Mouse (Mus musculus): ENCODE results near the gene Jagn1. TPM values are rescaled to one million over a fixed set of nuclear protein-coding genes. Genes with fewer than 3 reads are reported as not detected.
A peak's percentile ranks its signal among the peaks of the same experiment; 100 is the strongest.

The Jagn1 gene
- polyA plus RNA-seq, 1 experiment from 2014 or later = 57.4 TPM

GRCm38 (mm10) chr6:113477353-113477752, 35.0 kb downstream of the Jagn1 start:
- Histone ChIP-seq H3K27ac (no peak overlapping the region), H3K4me3 (no peak overlapping the region), H3K27me3 (peaks cover 13% of the 10 kb centered on the region; the same call in 1 of the 2 replicates), H3K36me3 (no peaks in the 10 kb centered on the region), H3K9me3 (replicated peaks) (no peaks in the 10 kb centered on the region), H3K4me2 (no peak overlapping the region), H3K9ac (no peak overlapping the region), H3K4me1 (replicated peaks) (peaks cover 25% of the 10 kb centered on the region)
- 41% methylated on average over 7 of the region's 7 CpGs for WGBS
- no peak for ATAC-seq (replicated peaks; ENCODE audit: insufficient number of reproducible peaks, insufficient read depth, low FRiP score, low read depth)

DNA sequence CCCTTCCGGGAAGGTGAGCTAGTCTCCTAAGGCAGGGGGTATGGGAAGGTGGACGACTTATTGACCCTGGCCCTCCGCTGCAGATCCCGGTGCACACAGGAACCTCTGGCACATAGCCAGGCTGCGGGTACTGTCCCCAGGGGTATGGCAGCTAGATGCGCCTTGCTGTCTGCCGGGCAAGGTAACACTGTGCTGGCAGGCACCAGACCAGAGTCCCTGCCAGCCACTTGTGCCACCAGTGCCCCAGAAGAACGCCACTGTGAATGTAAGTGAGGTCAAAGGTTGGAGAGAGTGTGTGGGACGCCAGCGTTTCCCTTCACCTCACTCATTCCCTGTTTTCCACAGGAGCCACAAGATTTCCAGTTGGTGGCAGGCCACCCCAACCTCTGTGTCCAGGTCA, 36.5 kb downstream of the Jagn1 start:
- no peak for ATAC-seq (replicated peaks; ENCODE audit: insufficient number of reproducible peaks, insufficient read depth, low FRiP score, low read depth)
- WGBS = 77% methylated on average over 10 of the region's 10 CpGs
- H3K9ac ChIP-seq = no peak overlapping the region
- H3K4me2 ChIP-seq = no peak overlapping the region
- peaks cover 33% of the 10 kb centered on the region for H3K4me1 ChIP-seq (replicated peaks)
- no peak overlapping the region for H3K27ac ChIP-seq
- H3K9me3 ChIP-seq (replicated peaks) = no peaks in the 10 kb centered on the region
- H3K36me3 ChIP-seq = no peaks in the 10 kb centered on the region
- peaks cover 13% of the 10 kb centered on the region; the same call in 1 of the 2 replicates for H3K27me3 ChIP-seq
- no peak overlapping the region for H3K4me3 ChIP-seq

GRCm38 (mm10) chr6:113480555-113481373, 38.4 kb downstream of the Jagn1 start:
- H3K4me3 ChIP-seq = no peak overlapping the region
- no peaks in the 10 kb centered on the region for H3K9me3 ChIP-seq (replicated peaks)
- peak overlapping the region; percentile 78; the same call in 1 of the 2 replicates for H3K4me2 ChIP-seq
- no peaks in the 10 kb centered on the region for H3K36me3 ChIP-seq
- H3K27ac ChIP-seq = peak overlapping the region; percentile 61
- peaks cover 42% of the 10 kb centered on the region for H3K4me1 ChIP-seq (replicated peaks)
- no peak; the same call in 1 of the 2 replicates for ATAC-seq (replicated peaks; ENCODE audit: insufficient number of reproducible peaks, insufficient read depth, low FRiP score, low read depth)
- peaks cover 13% of the 10 kb centered on the region; the same call in 1 of the 2 replicates for H3K27me3 ChIP-seq
- 46% methylated on average over 18 of the region's 18 CpGs for WGBS
- H3K9ac ChIP-seq = no peak overlapping the region

DNA sequence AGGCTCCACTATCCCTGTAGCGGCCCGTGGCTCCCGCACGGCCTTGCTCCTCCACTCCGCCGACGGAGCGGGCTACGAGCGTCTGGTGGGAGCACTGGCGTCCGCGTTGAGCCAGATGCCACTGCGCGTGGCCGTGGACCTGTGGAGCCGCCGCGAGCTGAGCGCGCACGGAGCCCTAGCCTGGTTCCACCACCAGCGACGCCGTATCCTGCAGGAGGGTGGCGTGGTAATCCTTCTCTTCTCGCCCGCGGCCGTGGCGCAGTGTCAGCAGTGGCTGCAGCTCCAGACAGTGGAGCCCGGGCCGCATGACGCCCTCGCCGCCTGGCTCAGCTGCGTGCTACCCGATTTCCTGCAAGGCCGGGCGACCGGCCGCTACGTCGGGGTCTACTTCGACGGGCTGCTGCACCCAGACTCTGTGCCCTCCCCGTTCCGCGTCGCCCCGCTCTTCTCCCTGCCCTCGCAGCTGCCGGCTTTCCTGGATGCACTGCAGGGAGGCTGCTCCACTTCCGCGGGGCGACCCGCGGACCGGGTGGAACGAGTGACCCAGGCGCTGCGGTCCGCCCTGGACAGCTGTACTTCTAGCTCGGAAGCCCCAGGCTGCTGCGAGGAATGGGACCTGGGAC, 40.2 kb downstream of the Jagn1 start:
- peak; percentile 21 for ATAC-seq (replicated peaks; ENCODE audit: insufficient number of reproducible peaks, insufficient read depth, low FRiP score, low read depth)
- H3K4me2 ChIP-seq = peak overlapping the region; percentile 78
- 2% methylated on average over 64 of the region's 65 CpGs for WGBS
- H3K9ac ChIP-seq = peak overlapping the region; percentile 62
- peak overlapping the region; percentile 87 for H3K27ac ChIP-seq
- H3K4me3 ChIP-seq = peak overlapping the region; percentile 58
- peaks cover 45% of the 10 kb centered on the region for H3K4me1 ChIP-seq (replicated peaks)
- H3K9me3 ChIP-seq (replicated peaks) = no peaks in the 10 kb centered on the region
- H3K27me3 ChIP-seq = peaks cover 13% of the 10 kb centered on the region; the same call in 1 of the 2 replicates
- H3K36me3 ChIP-seq = no peaks in the 10 kb centered on the region

DNA sequence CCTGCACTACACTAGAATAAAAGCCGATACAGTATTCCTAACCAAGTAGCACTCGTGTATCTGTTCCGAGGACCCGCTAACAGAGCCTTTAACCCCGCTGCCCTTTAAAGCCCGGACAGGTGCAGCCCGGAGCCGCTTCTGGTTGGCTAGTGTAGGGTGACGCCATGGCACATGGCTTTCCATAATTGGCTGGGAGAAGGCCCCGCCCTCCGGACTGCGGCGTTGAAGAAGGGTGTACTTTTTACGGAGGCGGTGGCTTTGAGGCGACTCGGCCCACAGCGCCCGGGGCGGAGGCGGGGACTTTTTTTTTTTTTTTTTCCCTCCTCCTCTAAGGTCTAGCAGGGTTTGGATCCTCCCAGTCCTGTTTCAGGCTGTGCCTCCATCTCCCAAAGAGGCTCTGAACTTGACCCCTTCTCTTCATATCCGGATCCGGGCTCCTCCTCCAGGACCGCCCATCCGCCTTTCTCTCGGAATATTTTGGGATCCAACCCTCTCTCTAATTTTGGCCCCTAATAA, 40.8 kb downstream of the Jagn1 start, which contains the start of gene Creld1:
Creld1 (plus strand) TSS at position 198 of the 516 bp plus-strand sequence.
- Histone ChIP-seq H3K4me1 (replicated peaks) (peaks cover 45% of the 10 kb centered on the region), H3K27ac (peak within 1 kb of the TSS; percentile 87), H3K9me3 (replicated peaks) (no peaks in the 10 kb centered on the region), H3K9ac (peak within 1 kb of the TSS; percentile 70), H3K27me3 (peaks cover 13% of the 10 kb centered on the region; the same call in 1 of the 2 replicates), H3K4me3 (peak within 1 kb of the TSS; percentile 58), H3K36me3 (0 out of 2 replicates have a peak, but pooled peaks cover 2% of the 10 kb centered on the region), H3K4me2 (peak within 1 kb of the TSS; percentile 78)
- under 1% methylated on average over 26 of the region's 26 CpGs for WGBS
- peak; percentile 95 for ATAC-seq (replicated peaks; ENCODE audit: insufficient number of reproducible peaks, insufficient read depth, low FRiP score, low read depth)

DNA sequence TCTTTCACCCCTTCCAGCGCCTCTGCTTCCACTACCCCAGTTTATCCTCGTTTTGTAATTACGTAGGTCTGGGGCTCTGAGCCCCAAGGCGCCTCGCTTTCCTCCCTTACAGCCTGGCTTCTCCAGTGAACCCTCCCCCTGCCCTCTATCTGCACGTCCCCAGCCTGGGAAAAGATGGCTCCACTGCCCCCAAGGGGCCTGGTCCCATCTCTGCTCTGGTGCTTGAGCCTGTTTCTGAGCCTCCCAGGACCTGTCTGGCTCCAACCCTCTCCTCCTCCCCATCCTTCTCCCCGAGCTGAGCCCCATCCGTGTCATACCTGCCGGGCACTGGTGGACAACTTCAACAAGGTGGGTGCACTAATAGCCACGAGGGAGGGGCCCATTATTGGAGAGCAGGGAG, 41.4 kb downstream of the Jagn1 start:
- H3K36me3 ChIP-seq = peaks cover 8% of the 10 kb centered on the region; the same call in 1 of the 2 replicates
- H3K4me3 ChIP-seq = peak overlapping the region; percentile 58
- H3K4me1 ChIP-seq (replicated peaks) = peaks cover 45% of the 10 kb centered on the region
- WGBS = 8% methylated on average over 10 of the region's 10 CpGs
- H3K9ac ChIP-seq = peak overlapping the region; percentile 70
- H3K27ac ChIP-seq = peak overlapping the region; percentile 87
- no peaks in the 10 kb centered on the region for H3K9me3 ChIP-seq (replicated peaks)
- ATAC-seq (replicated peaks; ENCODE audit: insufficient number of reproducible peaks, insufficient read depth, low FRiP score, low read depth) = 0 out of 2 replicates have a peak, but pooled peaks have one; percentile 7
- peak overlapping the region; percentile 78 for H3K4me2 ChIP-seq
- H3K27me3 ChIP-seq = peaks cover 13% of the 10 kb centered on the region; the same call in 1 of the 2 replicates

DNA sequence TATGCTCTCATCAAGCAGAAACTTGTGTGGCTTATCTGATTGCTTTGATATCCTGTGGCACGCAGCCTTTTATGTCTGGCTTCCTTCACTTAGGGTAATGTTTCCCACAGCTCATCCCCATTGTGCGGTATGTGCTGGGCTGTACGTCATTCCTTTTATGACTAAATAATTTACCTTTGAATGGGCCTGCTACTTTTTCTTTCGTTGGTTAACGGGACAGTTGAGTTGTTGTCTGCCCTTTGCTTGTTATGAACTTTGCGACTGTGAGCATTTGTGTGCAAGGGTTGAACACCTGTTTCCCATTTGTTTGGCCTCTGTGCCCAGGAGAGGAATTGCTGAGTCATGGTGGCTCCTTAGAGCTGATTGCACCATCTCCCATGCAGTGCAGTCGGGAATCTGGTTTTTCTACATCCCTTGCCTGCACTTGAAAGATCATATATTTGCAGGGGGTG, 44.8 kb downstream of the Jagn1 start:
- Histone ChIP-seq H3K4me1 (replicated peaks) (peaks cover 23% of the 10 kb centered on the region), H3K27ac (no peak overlapping the region), H3K4me3 (no peak overlapping the region), H3K9ac (no peak overlapping the region), H3K4me2 (no peak overlapping the region), H3K36me3 (peaks cover 29% of the 10 kb centered on the region; the same call in 1 of the 2 replicates), H3K9me3 (replicated peaks) (no peaks in the 10 kb centered on the region), H3K27me3 (peaks cover under 1% of the 10 kb centered on the region; the same call in 1 of the 2 replicates)
- WGBS = 61% methylated on average over 7 of the region's 7 CpGs
- no peak for ATAC-seq (replicated peaks; ENCODE audit: insufficient number of reproducible peaks, insufficient read depth, low FRiP score, low read depth)

GRCm38 (mm10) chr6:113489410-113489809, 47.0 kb downstream of the Jagn1 start:
- Histone ChIP-seq H3K4me2 (no peak overlapping the region), H3K9me3 (replicated peaks) (no peaks in the 10 kb centered on the region), H3K4me1 (replicated peaks) (peaks cover 11% of the 10 kb centered on the region), H3K9ac (no peak overlapping the region), H3K4me3 (no peak overlapping the region), H3K27me3 (no peaks in the 10 kb centered on the region), H3K36me3 (peaks cover 29% of the 10 kb centered on the region; the same call in 1 of the 2 replicates), H3K27ac (no peak overlapping the region)
- 91% methylated on average over 14 of the region's 14 CpGs for WGBS
- no peak for ATAC-seq (replicated peaks; ENCODE audit: insufficient number of reproducible peaks, insufficient read depth, low FRiP score, low read depth)

DNA sequence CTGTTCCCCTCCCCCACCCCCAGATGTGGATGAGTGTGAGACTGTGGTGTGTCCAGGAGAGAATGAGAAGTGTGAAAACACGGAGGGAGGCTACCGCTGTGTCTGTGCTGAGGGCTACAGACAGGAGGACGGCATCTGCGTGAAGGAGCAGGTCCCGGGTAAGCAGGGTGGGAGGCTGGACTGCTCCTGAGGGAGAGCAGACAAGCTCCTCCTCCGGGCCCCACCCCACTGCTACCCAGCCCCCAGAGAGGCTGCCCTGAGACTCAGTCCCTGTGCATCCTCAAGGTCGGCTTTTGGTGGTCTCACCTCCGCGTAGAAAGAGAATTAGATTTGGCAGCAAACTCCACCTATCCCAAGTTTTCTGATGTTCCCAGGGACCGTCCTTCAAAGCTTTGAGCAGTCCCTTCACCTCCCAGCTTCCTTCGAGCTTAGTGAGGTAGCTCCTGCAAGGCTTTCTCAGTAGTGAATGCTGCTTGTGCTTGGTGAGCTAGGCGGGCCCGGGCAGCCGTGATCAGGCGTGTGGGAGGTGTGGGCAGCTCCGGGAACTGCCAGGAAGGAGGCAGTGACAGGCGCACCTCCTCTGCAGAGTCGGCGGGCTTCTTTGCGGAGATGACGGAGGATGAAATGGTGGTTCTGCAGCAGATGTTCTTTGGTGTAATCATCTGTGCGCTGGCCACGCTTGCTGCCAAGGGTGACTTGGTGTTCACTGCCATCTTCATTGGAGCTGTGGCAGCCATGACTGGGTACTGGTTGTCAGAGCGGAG, 49.9 kb downstream of the Jagn1 start:
- peaks cover 29% of the 10 kb centered on the region; the same call in 1 of the 2 replicates for H3K36me3 ChIP-seq

GRCm38 (mm10) chr6:113494258-113494788, 52.0 kb downstream of the Jagn1 start:
- Histone ChIP-seq H3K4me1 (replicated peaks) (peaks cover 17% of the 10 kb centered on the region), H3K9ac (peak overlapping the region; percentile 57), H3K4me2 (peak overlapping the region; percentile 81), H3K27me3 (peaks cover 33% of the 10 kb centered on the region), H3K9me3 (replicated peaks) (no peaks in the 10 kb centered on the region), H3K36me3 (peaks cover 18% of the 10 kb centered on the region; the same call in 1 of the 2 replicates), H3K4me3 (peak overlapping the region; percentile 51), H3K27ac (peak overlapping the region; percentile 59; the same call in 1 of the 2 replicates)
- WGBS = 1% methylated on average over 53 of the region's 54 CpGs
- ATAC-seq (replicated peaks; ENCODE audit: insufficient number of reproducible peaks, insufficient read depth, low FRiP score, low read depth) = peak; percentile 74

More for the DNA sequence above, 49.9 kb downstream of the Jagn1 start:
- no peak overlapping the region for H3K4me3 ChIP-seq
- no peak overlapping the region for H3K9ac ChIP-seq
- peaks cover 26% of the 10 kb centered on the region for H3K27me3 ChIP-seq
- H3K4me2 ChIP-seq = no peak overlapping the region
- WGBS = 69% methylated on average over 24 of the region's 24 CpGs
- H3K4me1 ChIP-seq (replicated peaks) = peaks cover 18% of the 10 kb centered on the region
- no peak for ATAC-seq (replicated peaks; ENCODE audit: insufficient number of reproducible peaks, insufficient read depth, low FRiP score, low read depth)
- no peaks in the 10 kb centered on the region for H3K9me3 ChIP-seq (replicated peaks)
- no peak overlapping the region for H3K27ac ChIP-seq
